16 mouse cellular contexts compared by ENCODE assay signal in genomic region chr10:3645030-3645429, GRCm38 (mm10).
DNase-seq lines count a peak whose midpoint lies in the region; ATAC-seq lines count a peak whose summit lies in the region.
"Had no signal": no experiment of that assay in that cellular context is flagged by ENCODE, and none has a peak within 500 bp of the region (broad histone marks: within the 10 kb centered on the region; RNA-seq: fewer than 3 reads in every experiment).

No protein-coding gene starts in this region.

- 44% methylated on average over 5 of the region's 5 CpGs for WGBS in embryonic facial prominence, embryonic 14.5 days
- WGBS in embryonic facial prominence, embryonic 10.5 days, result 55% methylated on average over 5 of the region's 5 CpGs
- 44% methylated on average over 5 of the region's 5 CpGs for WGBS in kidney, embryonic 14.5 days
- whole genome bisulfite sequencing in lung, embryonic 15.5 days, result 50% methylated on average over 5 of the region's 5 CpGs

- no peak overlapping the region for H3K27ac ChIP-seq in embryonic facial prominence, embryonic 14.5 days (replicated peaks; ENCODE audit: low read depth, low read length)
- no peak overlapping the region for H3K27ac ChIP-seq in embryonic facial prominence, embryonic 10.5 days (replicated peaks)
- no peak overlapping the region; the same call in 1 of the 2 replicates for H3K27ac ChIP-seq in kidney, embryonic 14.5 days (ENCODE audit: low read depth, low read length)
- peak overlapping the region; percentile 51 for H3K27ac ChIP-seq in lung, embryonic 15.5 days
- H3K27ac ChIP-seq: forebrain, embryonic 10.5 days; hindbrain, embryonic 14.5 days had no signal

- H3K27me3 ChIP-seq in embryonic facial prominence, embryonic 14.5 days (replicated peaks; ENCODE audit: control insufficient read depth, insufficient read depth, low read length), result no peaks in the 10 kb centered on the region
- no peaks in the 10 kb centered on the region for H3K27me3 ChIP-seq in embryonic facial prominence, embryonic 10.5 days (replicated peaks; ENCODE audit: low read depth, poor library complexity, severe bottlenecking)
- H3K27me3 ChIP-seq in kidney, embryonic 14.5 days (ENCODE audit: control insufficient read depth, insufficient read depth, low read length), result no peaks in the 10 kb centered on the region
- H3K27me3 ChIP-seq in lung, embryonic 15.5 days, result no peaks in the 10 kb centered on the region

- H3K9me3 ChIP-seq in embryonic facial prominence, embryonic 14.5 days (ENCODE audit: control insufficient read depth, low read length), result no peaks in the 10 kb centered on the region
- H3K9me3 ChIP-seq in embryonic facial prominence, embryonic 10.5 days, result no peaks in the 10 kb centered on the region
- H3K9me3 ChIP-seq in kidney, embryonic 14.5 days (ENCODE audit: control insufficient read depth, low read length), result no peaks in the 10 kb centered on the region
- H3K9me3 ChIP-seq in lung, embryonic 15.5 days, result no peaks in the 10 kb centered on the region
- H3K9me3 ChIP-seq: forebrain, embryonic 10.5 days had no signal

- no peak overlapping the region for H3K9ac ChIP-seq in embryonic facial prominence, embryonic 14.5 days (ENCODE audit: low read depth, low read length)
- no peak overlapping the region for H3K9ac ChIP-seq in kidney, embryonic 14.5 days (ENCODE audit: low read depth, low read length)
- no peak overlapping the region for H3K9ac ChIP-seq in lung, embryonic 15.5 days
- H3K9ac ChIP-seq: hindbrain, embryonic 14.5 days had no signal

- H3K4me3 ChIP-seq in embryonic facial prominence, embryonic 14.5 days (ENCODE audit: low read depth, low read length), result no peak overlapping the region
- no peak overlapping the region for H3K4me3 ChIP-seq in embryonic facial prominence, embryonic 10.5 days
- H3K4me3 ChIP-seq in kidney, embryonic 14.5 days (ENCODE audit: low read length), result no peak overlapping the region
- no peak overlapping the region for H3K4me3 ChIP-seq in lung, embryonic 15.5 days
- H3K4me3 ChIP-seq: forebrain, embryonic 10.5 days had no signal

- no peak overlapping the region for H3K4me2 ChIP-seq in embryonic facial prominence, embryonic 14.5 days (ENCODE audit: low read depth, low read length)
- no peak overlapping the region for H3K4me2 ChIP-seq in kidney, embryonic 14.5 days (replicated peaks; ENCODE audit: low read depth, low read length)
- no peak overlapping the region for H3K4me2 ChIP-seq in lung, embryonic 15.5 days
- H3K4me2 ChIP-seq: hindbrain, embryonic 14.5 days had no signal

- peak; percentile 37 for DNase-seq in embryonic facial prominence, embryonic 14.5 days (ENCODE audit: low spot score)
- DNase-seq in embryonic facial prominence, embryonic 10.5 days (ENCODE audit: low spot score), result no peak
- no peak for DNase-seq in kidney, postnatal 36 days
- DNase-seq in lung, postnatal 36 days, result no peak
- DNase-seq in layer of hippocampus, adult 9-11 months, result peak; percentile 42
- DNase-seq in testis, postnatal 10 days (ENCODE audit: low spot score), result no peak
- DNase-seq: adrenal gland, postnatal 36 days; cerebellum, adult 2 months; gastrocnemius, postnatal 10 days; liver; midbrain, embryonic 14.5 days; thymus, adult 2 months had no signal

- H3K36me3 ChIP-seq in embryonic facial prominence, embryonic 14.5 days (ENCODE audit: control insufficient read depth, insufficient read depth, low read length), result no peaks in the 10 kb centered on the region
- no peaks in the 10 kb centered on the region for H3K36me3 ChIP-seq in embryonic facial prominence, embryonic 10.5 days (replicated peaks)
- H3K36me3 ChIP-seq in kidney, embryonic 14.5 days (ENCODE audit: control insufficient read depth, insufficient read depth, low read length), result no peaks in the 10 kb centered on the region
- H3K36me3 ChIP-seq in lung, embryonic 15.5 days, result no peaks in the 10 kb centered on the region
- H3K36me3 ChIP-seq: forebrain, embryonic 10.5 days had no signal

- H3K4me1 ChIP-seq in embryonic facial prominence, embryonic 14.5 days (ENCODE audit: control insufficient read depth, insufficient read depth, low read length), result no peaks in the 10 kb centered on the region; the same call in 1 of the 2 replicates
- H3K4me1 ChIP-seq in embryonic facial prominence, embryonic 10.5 days, result no peaks in the 10 kb centered on the region
- no peaks in the 10 kb centered on the region for H3K4me1 ChIP-seq in kidney, embryonic 14.5 days (ENCODE audit: control insufficient read depth, insufficient read depth, low read length)
- 0 out of 2 replicates have a peak, but pooled peaks cover 5% of the 10 kb centered on the region for H3K4me1 ChIP-seq in lung, embryonic 15.5 days

- no peak for ATAC-seq in embryonic facial prominence, embryonic 14.5 days (ENCODE audit: low read depth)
- peak; percentile 65; the same call in 1 of the 2 replicates for ATAC-seq in kidney, embryonic 14.5 days (ENCODE audit: low FRiP score, low TSS enrichment)
- no peak for ATAC-seq in lung, embryonic 15.5 days (ENCODE audit: borderline replicate concordance, extremely low read depth, low FRiP score, low TSS enrichment)

Comparison
In these comparisons a context has a peak if more than half of its experiments do, and no peak if none do; other contexts are left out.
1. DNase-seq: peak in embryonic facial prominence, embryonic 14.5 days (single experiment) and layer of hippocampus, adult 9-11 months (single experiment); none in embryonic facial prominence, embryonic 10.5 days (single experiment), kidney, postnatal 36 days (0 of 2), lung, postnatal 36 days (single experiment) and testis, postnatal 10 days (single experiment).